Mouse (Mus musculus) forebrain, embryonic 13.5 days (tissue): ENCODE data around the gene Ano10. TPM values are rescaled to one million over a fixed set of nuclear protein-coding genes. Genes with fewer than 3 reads are reported as not detected.
A peak's percentile ranks its signal among the peaks of the same experiment; 100 is the strongest.

Source experiments
- ATAC-seq: fragments of 200-750 bp; cut with Nextera tagmentation; 2 replicates; pipeline ENCODE4 v1.8.0; 2017
- H3K27ac ChIP-seq: fragments of 300-500 bp; sonication (generic); 2 replicates; pipeline ENCODE4 v1.5.1; 2015; ENCODE audit warnings: inconsistent platforms, mild to moderate bottlenecking, moderate library complexity
- H3K27me3 ChIP-seq: fragments of 300-500 bp; sonication (generic); 2 replicates; pipeline ENCODE4 v1.6.1; 2015; ENCODE audit warnings: mild to moderate bottlenecking, inconsistent platforms
- H3K36me3 ChIP-seq: fragments of 300-500 bp; sonication (generic); 2 replicates; pipeline ENCODE4 v1.6.1; 2015; ENCODE audit warnings: mild to moderate bottlenecking, inconsistent platforms; ENCODE audit not compliant: poor library complexity, severe bottlenecking
- H3K4me1 ChIP-seq: fragments of 300-500 bp; sonication (generic); 2 replicates; pipeline ENCODE4 v1.6.1; 2015; ENCODE audit warnings: inconsistent platforms
- H3K4me2 ChIP-seq: fragments of 300-500 bp; sonication (generic); 2 replicates; pipeline ENCODE4 v1.6.1; 2015; ENCODE audit warnings: inconsistent platforms, mild to moderate bottlenecking, moderate library complexity
- H3K4me3 ChIP-seq: fragments of 300-500 bp; sonication (generic); 2 replicates; pipeline ENCODE4 v1.5.1; 2015; ENCODE audit warnings: mild to moderate bottlenecking, inconsistent platforms
- H3K9ac ChIP-seq: fragments of 300-500 bp; sonication (generic); 2 replicates; pipeline ENCODE4 v1.6.1; 2015; ENCODE audit warnings: mild to moderate bottlenecking, inconsistent platforms
- H3K9me3 ChIP-seq: fragments of 300-500 bp; sonication (generic); replicated peaks from 2 replicates; pipeline ENCODE4 v1.6.1; 2016; ENCODE audit warnings: inconsistent platforms
- WGBS: fragments of 180-500 bp; shearing (Covaris S2); methylation state at CpG from one replicate; pipeline ENCODE4 v1.1.7; 2015; 5-methylcytosine and 5-hydroxymethylcytosine counted together
- polyA plus RNA-seq: library from polyadenylated mRNA; unstranded; fragments of >200 nt; fragmentation: Nextera tagmentation; extraction: Ambion mirVana; gene quantifications from 2 replicates; pipeline ENCODE4 v1.2.1, GENCODE M21; 2015

Ano10 gene
- 29.5 and 36.5 TPM in 2 replicates for polyA plus RNA-seq

GRCm38 (mm10) chr9:122294242-122294881, at the start of gene Ano10:
Gene Ano10, minus strand, starts transcription at chr9:122294423.
- peak within 1 kb of the TSS; percentile 78 for H3K4me3 ChIP-seq
- peak within 1 kb of the TSS; percentile 54; the same call in 1 of the 2 replicates for H3K27ac ChIP-seq
- H3K9ac ChIP-seq = peak within 1 kb of the TSS; percentile 86
- WGBS = 1% methylated on average over 46 of the region's 51 CpGs
- H3K27me3 ChIP-seq = no peaks in the 10 kb centered on the region
- H3K4me2 ChIP-seq = peak within 1 kb of the TSS; percentile 76
- peaks cover 15% of the 10 kb centered on the region for H3K4me1 ChIP-seq
- no peaks in the 10 kb centered on the region for H3K9me3 ChIP-seq
- no peaks in the 10 kb centered on the region for H3K36me3 ChIP-seq
- ATAC-seq = peak; percentile 96

GRCm38 (mm10) chr9:122343399-122343798, 49.2 kb upstream of the Ano10 start:
- WGBS = 90% methylated on average over 7 of the region's 7 CpGs

DNA sequence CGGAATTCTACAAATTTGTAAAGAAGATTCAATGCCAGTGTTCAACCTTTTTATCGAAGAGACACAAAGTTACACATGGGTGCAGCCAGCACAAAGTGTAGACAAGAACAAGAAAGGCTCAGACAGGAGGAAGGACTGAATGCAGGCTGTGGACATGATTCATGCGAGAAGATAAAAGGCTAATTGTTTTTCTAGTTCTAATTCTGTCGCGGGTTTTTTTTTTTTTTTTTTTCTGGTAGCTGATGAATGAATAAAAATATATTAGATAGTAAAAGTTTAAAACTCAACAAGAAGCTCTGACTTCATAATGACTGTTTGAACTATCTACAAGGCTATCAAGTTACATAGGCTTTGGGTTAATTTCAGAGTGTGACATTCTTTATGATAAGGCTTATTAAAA, 45.7 kb upstream of the Ano10 start:
- no peak for ATAC-seq
- H3K9ac ChIP-seq = no peak overlapping the region
- 60% methylated on average over 5 of the region's 5 CpGs for WGBS

More at GRCm38 (mm10) chr9:122343399-122343798, 49.2 kb upstream of the Ano10 start:
- Histone ChIP-seq H3K27me3 (no peaks in the 10 kb centered on the region), H3K36me3 (no peaks in the 10 kb centered on the region), H3K4me3 (no peak overlapping the region), H3K9me3 (no peaks in the 10 kb centered on the region), H3K27ac (no peak overlapping the region), H3K9ac (no peak overlapping the region), H3K4me2 (no peak overlapping the region), H3K4me1 (no peaks in the 10 kb centered on the region)
- no peak for ATAC-seq

GRCm38 (mm10) chr9:122337510-122337931, 43.3 kb upstream of the Ano10 start:
- Histone ChIP-seq H3K4me2 (no peak overlapping the region), H3K27ac (no peak overlapping the region), H3K9me3 (no peaks in the 10 kb centered on the region), H3K4me1 (no peaks in the 10 kb centered on the region), H3K27me3 (no peaks in the 10 kb centered on the region; the same call in 1 of the 2 replicates), H3K36me3 (no peaks in the 10 kb centered on the region), H3K9ac (no peak overlapping the region), H3K4me3 (no peak overlapping the region)
- no peak for ATAC-seq
- WGBS = 50% methylated on average over 8 of the region's 8 CpGs

More for the DNA sequence above, 45.7 kb upstream of the Ano10 start:
- no peaks in the 10 kb centered on the region; the same call in 1 of the 2 replicates for H3K27me3 ChIP-seq
- no peaks in the 10 kb centered on the region for H3K36me3 ChIP-seq
- no peak overlapping the region for H3K4me3 ChIP-seq
- H3K9me3 ChIP-seq = no peaks in the 10 kb centered on the region
- no peak overlapping the region for H3K27ac ChIP-seq
- no peaks in the 10 kb centered on the region for H3K4me1 ChIP-seq
- no peak overlapping the region for H3K4me2 ChIP-seq

DNA sequence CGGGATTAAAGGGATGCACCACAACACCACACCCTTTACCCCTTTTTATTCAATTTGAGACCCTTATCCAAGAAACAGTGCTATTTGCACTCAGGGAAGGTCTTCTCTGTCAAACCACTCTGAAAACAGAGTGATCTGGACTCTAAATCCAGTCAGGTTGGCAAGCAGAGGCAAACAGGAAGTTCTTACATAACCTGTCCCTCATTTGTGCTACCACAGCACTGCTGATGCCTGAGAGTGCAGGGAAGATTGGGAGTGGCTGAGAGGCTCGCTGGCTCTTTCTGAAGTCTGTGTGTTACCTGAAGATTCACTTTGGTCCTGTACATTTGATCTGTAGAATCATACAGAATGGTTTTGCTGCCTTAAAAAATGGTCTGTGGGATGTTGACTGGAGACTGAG, 42.5 kb upstream of the Ano10 start:
- WGBS = 86% methylated on average over 2 of the region's 2 CpGs
- no peaks in the 10 kb centered on the region; the same call in 1 of the 2 replicates for H3K27me3 ChIP-seq

DNA sequence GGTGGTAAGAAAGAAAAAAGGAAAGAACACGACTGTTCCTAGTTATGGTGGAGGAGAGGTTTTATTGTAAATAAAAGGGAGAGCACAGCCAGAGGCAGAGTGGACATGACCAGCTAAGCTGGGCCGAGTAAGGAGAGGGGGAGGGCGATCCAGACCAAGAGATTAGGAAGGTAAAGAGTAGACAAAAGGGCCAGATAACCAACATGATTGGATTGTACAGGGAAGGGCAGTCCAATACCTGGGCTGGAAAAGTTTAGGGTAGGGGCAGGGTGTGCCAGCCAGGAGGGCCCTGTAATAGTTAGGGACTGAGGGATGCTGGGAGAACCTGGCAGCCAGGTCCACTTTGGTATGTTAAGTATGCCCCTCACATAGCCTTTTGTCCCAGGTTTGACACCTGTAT, 34.0 kb upstream of the Ano10 start:
- H3K9me3 ChIP-seq = no peaks in the 10 kb centered on the region
- no peaks in the 10 kb centered on the region for H3K36me3 ChIP-seq
- no peak overlapping the region for H3K9ac ChIP-seq
- no peaks in the 10 kb centered on the region for H3K27me3 ChIP-seq
- H3K4me2 ChIP-seq = no peak overlapping the region
- no peak for ATAC-seq
- H3K4me1 ChIP-seq = no peaks in the 10 kb centered on the region
- no peak overlapping the region for H3K4me3 ChIP-seq
- 62% methylated on average over 3 of the region's 3 CpGs for WGBS
- H3K27ac ChIP-seq = no peak overlapping the region

More for the DNA sequence above, 42.5 kb upstream of the Ano10 start:
- Histone ChIP-seq H3K36me3 (no peaks in the 10 kb centered on the region), H3K9me3 (no peaks in the 10 kb centered on the region), H3K4me1 (no peaks in the 10 kb centered on the region), H3K9ac (no peak overlapping the region), H3K4me2 (no peak overlapping the region), H3K4me3 (no peak overlapping the region), H3K27ac (no peak overlapping the region)
- no peak for ATAC-seq

DNA sequence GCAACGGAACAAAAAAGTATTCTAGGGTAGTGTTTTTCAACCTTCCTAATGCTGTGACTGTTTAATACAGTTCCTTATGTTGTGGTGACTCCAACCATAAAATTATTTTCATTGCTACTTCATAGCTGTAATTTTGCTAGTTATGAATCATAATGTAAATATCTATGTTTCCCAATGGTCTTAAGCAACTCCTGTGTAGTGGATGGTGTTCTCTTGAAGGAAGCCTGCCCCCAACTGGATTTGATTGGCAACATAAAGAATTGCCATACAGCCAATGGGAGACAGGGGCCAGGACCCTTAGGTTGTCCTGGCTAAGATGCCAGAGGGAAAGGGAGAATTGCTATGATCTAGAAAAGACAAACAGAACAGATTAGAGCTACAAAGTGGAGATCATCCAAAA, 31.8 kb upstream of the Ano10 start:
- no peaks in the 10 kb centered on the region for H3K9me3 ChIP-seq
- no peaks in the 10 kb centered on the region for H3K4me1 ChIP-seq
- no peak for ATAC-seq
- no peak overlapping the region for H3K4me3 ChIP-seq
- H3K9ac ChIP-seq = no peak overlapping the region
- H3K27ac ChIP-seq = no peak overlapping the region
- no peaks in the 10 kb centered on the region for H3K36me3 ChIP-seq
- H3K27me3 ChIP-seq = no peaks in the 10 kb centered on the region
- H3K4me2 ChIP-seq = no peak overlapping the region
- WGBS = 96% methylated on average over 1 of the region's 1 CpGs

DNA sequence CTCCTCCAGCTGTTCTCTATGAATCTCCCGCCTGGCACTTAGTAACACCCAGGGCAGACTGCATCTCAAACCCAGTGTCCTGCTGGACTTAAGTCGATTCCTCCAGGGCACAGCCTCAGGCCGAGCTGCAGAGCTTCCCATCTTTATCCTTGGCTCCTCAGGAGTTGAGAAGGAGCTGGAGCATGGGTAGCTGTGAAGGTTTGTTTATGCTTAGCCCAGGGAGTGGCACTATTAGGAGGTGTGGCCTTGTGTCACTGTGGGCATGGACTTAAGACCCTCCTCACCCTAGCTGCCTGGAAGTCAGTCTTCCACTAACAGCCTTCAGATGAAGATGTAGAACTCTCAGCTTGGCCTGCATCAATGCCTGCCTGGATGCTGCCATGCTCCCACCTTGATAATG, 28.1 kb upstream of the Ano10 start:
- H3K27me3 ChIP-seq = no peaks in the 10 kb centered on the region
- H3K4me3 ChIP-seq = no peak overlapping the region
- H3K9me3 ChIP-seq = no peaks in the 10 kb centered on the region
- ATAC-seq = no peak
- no peaks in the 10 kb centered on the region for H3K4me1 ChIP-seq
- WGBS = 74% methylated on average over 3 of the region's 3 CpGs
- no peaks in the 10 kb centered on the region for H3K36me3 ChIP-seq
- H3K27ac ChIP-seq = no peak overlapping the region
- H3K9ac ChIP-seq = no peak overlapping the region
- H3K4me2 ChIP-seq = no peak overlapping the region

DNA sequence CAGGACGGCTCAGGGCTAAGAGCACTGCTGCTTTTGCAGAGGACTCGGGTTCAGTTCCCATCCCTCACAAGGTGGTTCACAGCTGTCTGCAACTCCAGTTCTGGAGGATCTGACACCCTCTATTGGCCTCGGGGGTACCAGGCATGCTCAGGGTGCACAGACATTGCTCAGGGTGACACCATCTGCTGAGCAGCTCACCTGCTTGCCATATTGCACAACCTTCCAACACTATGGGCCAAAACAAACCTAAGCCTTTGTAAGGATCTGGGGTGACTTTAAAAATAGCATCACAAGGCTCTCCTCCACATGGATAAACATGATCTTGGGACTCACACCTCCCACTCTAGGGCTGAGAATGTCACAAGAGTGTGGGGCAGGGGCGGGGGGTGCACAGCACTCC, 26.4 kb upstream of the Ano10 start:
- Histone ChIP-seq H3K27ac (no peak overlapping the region), H3K27me3 (no peaks in the 10 kb centered on the region), H3K9ac (no peak overlapping the region), H3K36me3 (no peaks in the 10 kb centered on the region), H3K4me1 (no peaks in the 10 kb centered on the region), H3K4me3 (no peak overlapping the region), H3K4me2 (no peak overlapping the region), H3K9me3 (no peaks in the 10 kb centered on the region)
- no peak for ATAC-seq
- 88% methylated on average over 4 of the region's 4 CpGs for WGBS

DNA sequence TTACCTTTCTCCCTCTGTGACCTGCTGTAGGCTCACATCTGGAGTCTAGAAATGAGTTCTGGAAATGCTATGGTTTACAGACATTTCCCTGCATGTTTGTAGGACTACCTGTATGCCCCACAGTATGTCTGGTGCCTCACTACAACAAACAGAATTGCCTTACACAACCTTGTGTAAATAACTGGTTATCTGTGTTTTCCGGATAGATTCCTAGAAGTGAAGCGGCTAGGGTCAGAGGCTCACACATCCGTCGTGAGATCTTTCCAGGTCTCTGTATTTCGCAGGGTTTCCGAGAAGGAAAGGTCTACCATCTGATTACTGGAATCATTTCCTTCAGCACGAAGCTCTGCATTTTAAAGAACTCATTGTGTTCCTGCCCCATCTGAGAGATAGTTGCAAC, 22.3 kb upstream of the Ano10 start:
- Histone ChIP-seq H3K27me3 (no peaks in the 10 kb centered on the region), H3K4me3 (no peak overlapping the region), H3K27ac (no peak overlapping the region), H3K36me3 (no peaks in the 10 kb centered on the region), H3K4me1 (no peaks in the 10 kb centered on the region), H3K4me2 (no peak overlapping the region), H3K9ac (no peak overlapping the region), H3K9me3 (no peaks in the 10 kb centered on the region)
- ATAC-seq = no peak
- WGBS = 91% methylated on average over 7 of the region's 7 CpGs

DNA sequence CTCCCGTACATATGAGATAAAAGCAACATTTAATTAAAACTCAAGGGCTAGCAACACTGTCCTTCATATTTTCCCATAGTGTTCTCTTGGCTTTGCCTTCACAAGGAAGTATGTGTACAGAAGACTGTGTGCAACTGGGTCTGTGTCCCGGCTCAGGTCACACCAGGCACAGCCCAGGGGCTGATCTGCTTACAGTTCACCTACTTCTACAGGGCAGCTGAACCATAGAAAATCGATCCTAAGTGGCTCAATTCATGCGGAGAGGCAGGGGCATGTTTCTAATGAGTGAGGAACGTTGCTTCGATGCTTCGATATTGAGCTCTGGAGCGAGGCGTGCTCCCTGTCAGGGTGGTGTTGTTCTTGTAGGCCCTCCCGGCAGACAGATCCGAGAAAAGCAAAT, 21.3 kb upstream of the Ano10 start:
- Histone ChIP-seq H3K4me1 (peaks cover 7% of the 10 kb centered on the region; the same call in 1 of the 2 replicates), H3K9me3 (no peaks in the 10 kb centered on the region), H3K9ac (no peak overlapping the region), H3K4me3 (no peak overlapping the region), H3K27me3 (no peaks in the 10 kb centered on the region), H3K36me3 (no peaks in the 10 kb centered on the region), H3K27ac (no peak overlapping the region), H3K4me2 (no peak overlapping the region)
- no peak for ATAC-seq
- WGBS = 42% methylated on average over 11 of the region's 11 CpGs

GRCm38 (mm10) chr9:122314942-122315341, 20.7 kb upstream of the Ano10 start:
- no peaks in the 10 kb centered on the region for H3K27me3 ChIP-seq
- H3K9me3 ChIP-seq = no peaks in the 10 kb centered on the region
- H3K4me3 ChIP-seq = no peak overlapping the region
- H3K4me1 ChIP-seq = peaks cover 7% of the 10 kb centered on the region; the same call in 1 of the 2 replicates
- no peaks in the 10 kb centered on the region for H3K36me3 ChIP-seq
- H3K4me2 ChIP-seq = no peak overlapping the region
- no peak overlapping the region for H3K9ac ChIP-seq
- ATAC-seq = no peak
- no peak overlapping the region for H3K27ac ChIP-seq
- 63% methylated on average over 4 of the region's 4 CpGs for WGBS

GRCm38 (mm10) chr9:122314386-122314785, 20.2 kb upstream of the Ano10 start:
- no peak for ATAC-seq
- H3K9me3 ChIP-seq = no peaks in the 10 kb centered on the region
- no peaks in the 10 kb centered on the region for H3K27me3 ChIP-seq
- no peaks in the 10 kb centered on the region for H3K36me3 ChIP-seq
- no peak overlapping the region for H3K9ac ChIP-seq
- H3K27ac ChIP-seq = no peak overlapping the region
- H3K4me3 ChIP-seq = no peak overlapping the region
- peaks cover 7% of the 10 kb centered on the region; the same call in 1 of the 2 replicates for H3K4me1 ChIP-seq
- WGBS = 86% methylated on average over 6 of the region's 6 CpGs
- H3K4me2 ChIP-seq = no peak overlapping the region
